Mouse (Mus musculus) neural tube, embryonic 10.5 days (tissue): ENCODE data around the gene Csnk1e.
A peak's percentile ranks its signal among the peaks of the same experiment; 100 is the strongest.
"Not testable (repeated sequence)": the region's sequence is repeated elsewhere in the genome, so short reads cannot be mapped to it uniquely, and the experiment has no call there.

Experiments used
- DNase-seq: peaks from one replicate; pipeline ENCODE4 v3.0.0-alpha.2; 2017; ENCODE audit warnings: low spot score; ENCODE audit errors: extremely low spot score

Csnk1e gene

DNA sequence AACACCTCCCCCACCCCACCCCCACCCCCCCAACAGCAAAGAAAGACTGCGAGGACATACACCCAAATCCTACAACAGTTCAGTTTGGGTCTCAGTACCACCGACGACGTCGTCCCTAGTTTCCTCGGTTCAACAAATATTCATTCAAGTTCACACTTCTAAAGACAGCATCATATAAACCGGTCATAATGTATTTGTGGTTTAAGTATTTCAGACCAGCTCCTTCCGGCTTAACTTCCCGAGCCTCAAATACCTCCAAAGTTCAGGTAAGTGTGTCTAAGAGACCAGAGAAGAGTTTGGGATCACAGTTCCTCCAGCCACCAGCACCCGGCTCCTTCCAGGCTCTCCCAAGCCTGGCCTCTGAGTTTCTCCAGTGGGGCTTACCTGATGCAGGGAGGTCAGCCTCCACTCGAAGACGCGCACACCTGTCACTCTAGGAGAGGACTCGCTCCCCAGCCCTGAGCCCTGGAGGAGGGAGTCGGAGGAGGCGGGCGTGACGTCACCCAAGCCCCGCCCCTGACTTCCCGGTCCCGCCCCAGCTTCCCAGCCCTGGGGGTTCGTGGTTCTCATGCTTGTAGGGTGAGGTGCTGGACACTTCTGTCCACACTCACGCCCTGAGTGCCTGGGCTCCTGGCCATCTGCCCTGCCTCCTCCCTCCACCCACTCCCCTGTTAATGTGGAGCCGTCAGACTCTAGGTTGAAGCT, at the start of gene Csnk1e:
Gene Csnk1e (minus strand): TSS at position 461 of the 705 bp plus-strand sequence.
- peak; percentile 66 for DNase-seq

DNA sequence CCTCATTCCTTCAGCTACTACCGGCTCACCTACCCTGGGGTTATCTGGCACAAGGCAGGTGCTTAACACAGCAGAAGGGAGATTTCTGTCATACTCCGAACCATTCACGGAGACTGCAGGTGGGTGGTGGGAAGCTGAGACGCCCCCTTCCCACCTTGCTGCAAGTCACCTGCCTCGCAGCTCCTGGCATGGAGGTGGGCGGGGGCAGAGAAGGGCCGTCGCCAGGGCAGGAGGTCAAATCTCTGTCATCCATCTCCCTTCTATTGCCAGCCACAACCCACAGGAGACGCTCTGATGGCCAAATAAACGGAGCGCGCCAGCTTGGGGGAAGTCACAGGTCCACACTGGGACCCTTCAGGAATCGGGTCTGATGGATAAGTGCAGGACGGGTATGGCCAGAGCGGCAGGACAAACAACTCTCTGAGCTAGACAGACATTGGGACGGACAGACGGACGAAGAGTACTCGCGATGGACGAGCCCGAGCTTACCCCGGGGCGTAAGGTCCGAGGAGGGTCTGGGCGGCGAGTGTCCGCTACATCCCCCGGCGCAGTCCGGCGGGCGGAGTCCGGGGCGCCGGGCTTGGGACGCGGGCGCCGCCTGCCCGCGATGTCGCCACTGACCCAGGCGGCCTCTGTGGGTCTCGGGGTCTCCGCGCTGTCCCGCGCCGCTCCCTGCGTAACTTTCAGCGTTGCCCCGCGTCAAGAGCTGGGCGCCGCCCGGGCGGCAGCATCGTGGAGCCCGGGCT, 49.5 kb upstream of the Csnk1e start, which contains the start of gene Kcnj4:
Gene Kcnj4 (minus strand): TSS at position 535 of the 746 bp plus-strand sequence.
- peak; percentile 57 for DNase-seq

DNA sequence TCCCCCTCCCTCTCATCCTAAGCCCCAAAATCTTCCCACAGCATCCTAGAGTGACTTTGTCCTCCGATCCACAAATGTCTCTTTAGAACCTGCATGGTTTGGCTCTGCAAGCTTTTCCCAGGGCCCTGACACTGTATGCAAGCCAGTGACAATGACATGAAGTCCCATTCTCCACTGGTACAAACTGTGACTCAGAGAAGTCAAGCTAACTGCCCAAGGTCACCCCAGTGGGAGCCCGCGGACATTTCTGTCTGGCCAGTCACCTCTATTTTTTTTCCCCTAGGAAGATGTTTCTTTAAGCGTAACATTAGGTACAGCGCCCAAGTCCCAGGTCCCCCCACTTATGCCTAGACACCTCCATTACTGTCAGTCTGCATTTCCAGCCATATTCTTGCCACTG, 48.1 kb upstream of the Csnk1e start:
- DNase-seq, result no peak

DNA sequence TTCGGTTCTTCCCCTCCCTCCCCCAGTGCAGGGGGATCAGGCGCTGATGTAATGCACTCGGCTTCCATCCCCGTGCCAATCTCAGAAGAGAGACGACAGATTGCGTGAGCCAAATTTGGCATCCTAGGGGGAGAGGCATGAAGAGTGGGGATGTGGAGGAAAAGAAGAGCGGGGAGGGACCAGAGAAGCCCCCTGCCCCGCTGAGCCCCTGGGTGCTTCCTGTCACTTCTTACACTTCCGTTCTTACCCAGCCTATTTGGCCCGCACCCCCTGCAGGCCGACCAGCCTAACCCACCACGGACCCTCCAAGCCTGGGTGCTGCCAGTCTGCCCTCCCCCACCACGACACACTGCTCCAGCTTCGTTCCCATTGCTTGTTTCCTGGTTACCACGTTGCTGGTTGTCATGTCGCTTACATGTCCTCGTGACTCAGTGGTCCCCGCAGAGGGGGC, 47.5 kb upstream of the Csnk1e start:
- DNase-seq, result no peak

DNA sequence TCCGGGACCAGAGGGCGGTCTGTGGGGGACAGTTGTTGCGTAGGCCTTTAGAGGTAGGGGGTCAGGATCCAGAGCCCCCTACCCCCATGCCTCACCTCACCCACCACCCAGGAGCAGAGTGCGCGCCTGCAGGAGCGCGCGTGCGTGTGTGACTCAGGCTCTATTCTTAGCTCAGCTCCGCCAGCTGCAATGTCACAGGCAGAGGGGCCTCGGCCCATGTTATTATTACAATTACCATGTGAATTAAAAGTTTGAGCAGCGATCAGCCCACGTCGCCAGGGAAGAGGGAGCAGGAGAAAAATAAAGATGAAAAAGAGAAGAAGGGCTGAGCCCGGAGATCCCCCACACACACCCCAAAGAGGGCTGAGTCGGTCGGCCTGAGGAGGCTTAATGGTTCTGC, 44.7 kb upstream of the Csnk1e start:
- no peak for DNase-seq

DNA sequence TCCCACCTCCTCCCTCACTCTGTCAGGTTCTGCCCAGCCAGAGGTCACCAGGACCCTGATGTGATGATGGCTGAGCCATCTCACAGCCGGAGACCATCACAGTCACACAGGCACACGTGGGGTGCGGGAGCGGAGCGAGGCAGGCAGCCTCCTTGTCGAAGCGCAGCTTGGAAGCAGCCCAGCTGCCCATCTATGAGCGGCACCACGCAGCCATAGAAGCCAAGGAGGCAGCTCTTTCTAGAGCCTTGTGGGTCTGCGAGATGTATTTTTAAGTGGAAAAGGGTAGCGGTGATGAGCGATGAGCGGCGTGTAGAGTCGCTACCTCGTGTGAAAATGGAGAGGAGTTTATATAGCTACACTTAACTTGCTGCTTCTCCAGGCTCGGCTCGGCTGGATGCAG, 38.2 kb upstream of the Csnk1e start:
- DNase-seq, result no peak

DNA sequence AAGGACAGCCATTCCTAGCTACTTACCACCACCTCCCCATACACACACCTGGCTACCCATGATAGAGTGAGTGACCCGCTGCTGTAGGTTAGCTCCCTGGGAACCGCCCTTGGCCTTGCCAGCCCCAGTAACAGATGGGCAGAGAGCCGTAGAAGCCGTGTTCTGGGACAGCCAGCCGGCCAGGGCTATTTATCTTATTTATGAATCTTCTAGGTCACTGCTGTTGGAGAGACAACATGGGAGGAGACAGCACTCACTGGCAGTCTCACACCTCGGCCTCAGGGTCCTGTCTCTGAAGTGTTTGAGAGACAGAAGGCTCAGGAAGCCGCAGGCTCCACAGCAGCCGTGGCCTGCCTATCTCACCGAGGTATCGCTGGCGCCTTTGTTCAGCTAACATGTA, 34.1 kb upstream of the Csnk1e start:
- no peak for DNase-seq

DNA sequence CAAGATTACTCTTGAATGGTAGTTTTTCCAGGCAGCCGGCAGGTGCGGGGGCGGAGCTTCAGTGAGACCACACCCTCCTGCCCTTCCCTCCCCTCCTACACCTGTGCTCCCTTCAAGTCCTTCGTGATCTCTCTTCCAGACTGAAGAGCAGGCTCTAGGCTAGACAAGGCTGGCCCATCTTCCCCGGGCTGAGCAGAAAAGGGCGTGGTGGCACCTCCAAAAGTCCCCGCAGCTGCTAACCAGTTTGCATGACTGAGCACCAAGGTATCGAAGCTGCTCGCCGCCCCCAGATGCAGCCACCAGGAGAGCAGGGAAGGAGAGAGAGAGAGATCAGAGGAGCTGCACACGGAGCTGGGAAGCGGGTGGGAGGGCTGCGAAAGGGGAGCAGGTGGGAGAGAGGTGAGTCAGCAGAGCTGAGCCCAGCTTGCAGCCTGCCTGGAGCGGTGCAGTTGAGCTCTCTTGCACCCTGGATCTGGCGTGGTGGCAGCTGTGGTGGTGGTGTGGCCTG, 25.9 kb upstream of the Csnk1e start:
- no peak for DNase-seq

DNA sequence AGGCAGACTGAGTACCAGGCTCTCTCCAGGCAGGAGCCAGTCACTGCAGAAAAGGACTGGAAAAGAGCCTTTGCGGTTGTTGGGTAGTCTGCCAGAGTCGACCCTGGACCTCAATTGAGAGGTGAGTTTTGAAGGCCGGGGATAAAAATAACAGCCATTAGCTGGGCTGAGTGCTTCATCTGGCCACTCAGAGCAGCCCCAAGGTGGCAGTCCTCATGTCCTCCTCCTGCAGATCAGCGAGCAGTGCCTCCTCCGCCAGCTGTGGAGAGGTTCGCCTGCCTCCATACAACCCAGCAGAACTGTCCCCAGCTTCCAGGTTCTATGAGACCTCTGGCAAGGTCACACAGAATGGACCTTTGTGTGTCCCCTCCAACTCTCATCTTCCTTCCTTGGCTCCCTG, 21.9 kb upstream of the Csnk1e start:
- no peak for DNase-seq

DNA sequence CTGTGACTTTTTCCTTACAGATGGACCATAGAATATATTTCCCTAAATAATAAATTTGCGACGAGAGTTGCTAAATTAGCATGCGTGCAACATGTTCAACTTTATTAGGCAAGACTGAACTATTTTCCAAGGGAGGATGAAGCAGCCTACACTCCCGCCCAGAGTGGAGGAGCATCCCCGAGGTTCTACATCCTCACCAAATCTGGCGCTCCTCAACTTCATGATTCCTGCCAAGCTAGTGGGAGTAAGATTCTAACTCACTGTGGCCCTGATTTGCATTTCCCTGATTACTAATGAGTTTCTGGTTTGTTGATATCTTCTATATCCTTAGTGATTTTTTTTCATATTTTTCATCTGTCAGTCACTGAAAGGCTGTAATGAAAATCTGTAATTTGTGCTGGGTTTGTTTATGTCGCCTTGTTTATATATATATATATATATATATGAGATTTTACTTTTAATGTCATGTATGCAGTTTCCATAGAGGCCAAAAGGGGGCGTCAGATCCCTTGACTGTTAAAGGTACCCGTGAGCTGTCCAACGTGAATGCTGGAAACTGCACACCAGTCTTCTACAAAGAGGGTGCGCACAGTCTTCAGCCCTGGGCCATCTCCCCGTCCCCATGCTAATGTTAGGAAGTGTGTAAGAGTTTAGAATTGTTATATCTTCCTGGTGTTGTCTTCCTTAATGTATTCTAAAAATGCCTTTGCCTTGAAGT, 18.4 kb upstream of the Csnk1e start:
- no peak for DNase-seq

DNA sequence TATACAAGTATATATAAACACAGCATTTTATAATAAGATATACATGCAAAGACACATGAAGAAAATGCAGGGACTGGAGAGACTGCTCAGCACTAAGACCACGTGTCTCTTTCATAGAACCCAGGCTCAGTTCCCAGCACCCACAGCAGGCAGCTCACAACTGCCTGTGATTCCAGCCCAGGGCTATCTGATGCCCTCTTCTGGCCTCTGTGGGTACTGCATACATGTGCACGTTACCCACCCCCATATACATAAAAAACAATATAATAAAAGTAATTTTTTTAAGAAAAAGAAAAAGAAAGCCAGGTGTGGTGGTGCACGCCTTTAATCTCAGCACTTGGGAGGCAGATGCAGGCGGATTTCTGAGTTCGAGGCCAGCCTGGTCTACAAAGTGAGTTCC, 17.7 kb upstream of the Csnk1e start:
- no peak for DNase-seq

DNA sequence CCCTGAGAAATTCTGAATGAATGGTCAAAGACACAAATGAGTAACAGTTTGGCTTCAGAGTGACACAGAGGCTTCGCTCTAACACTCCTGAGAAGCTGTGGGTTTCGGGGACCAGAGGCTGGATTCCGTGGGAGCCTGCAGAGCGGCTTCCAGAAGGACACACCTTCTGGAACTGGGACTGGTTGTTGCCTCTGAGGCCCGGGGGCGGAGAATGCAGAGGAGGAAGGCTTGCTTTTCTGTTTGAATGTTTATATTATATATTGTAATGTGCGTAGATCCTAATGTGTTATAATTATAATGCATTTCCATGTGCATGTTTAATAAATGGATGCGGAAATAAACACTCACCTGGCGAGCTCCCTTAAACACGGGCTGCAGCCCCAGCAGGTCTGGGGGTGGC, 15.7 kb upstream of the Csnk1e start:
- no peak for DNase-seq

DNA sequence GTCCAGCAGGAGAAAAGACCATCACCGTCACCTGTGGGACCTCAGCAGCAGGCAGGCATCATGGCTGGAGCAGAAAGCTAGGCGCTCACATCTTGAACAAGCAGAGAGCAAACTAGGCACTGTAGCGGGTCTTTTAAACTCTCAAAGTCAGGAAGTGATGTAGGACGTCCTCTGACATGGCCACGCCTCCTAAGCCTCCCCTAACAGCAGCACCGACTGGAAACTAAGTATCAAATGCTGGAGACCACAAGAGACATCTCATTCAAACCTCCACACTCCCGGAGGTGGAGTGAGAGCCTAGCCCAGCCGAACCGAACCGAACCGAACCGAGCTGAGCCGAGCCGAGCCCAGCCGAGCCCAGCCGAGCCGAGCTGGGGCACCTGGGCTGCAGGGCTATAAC, 15.2 kb upstream of the Csnk1e start:
- DNase-seq, result no peak

DNA sequence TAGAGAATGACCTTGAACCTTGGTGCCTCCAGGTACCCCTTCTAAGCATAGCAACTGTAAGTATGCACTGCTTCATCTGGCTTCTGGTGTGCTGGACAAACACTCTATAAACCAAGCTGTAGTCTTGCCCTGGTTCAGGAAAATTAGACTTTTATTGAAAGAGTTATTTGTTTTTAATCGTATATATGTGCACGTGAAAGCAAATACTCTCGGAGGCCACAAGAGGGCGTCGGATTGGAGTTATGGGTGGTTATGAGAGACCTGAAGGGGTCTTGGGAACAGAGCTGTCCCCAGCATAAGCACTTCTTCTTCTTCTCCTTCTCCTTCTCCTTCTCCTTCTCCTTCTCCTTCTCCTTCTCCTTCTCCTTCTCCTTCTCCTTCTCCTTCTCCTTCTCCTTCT, 14.2 kb upstream of the Csnk1e start:
- no peak for DNase-seq

DNA sequence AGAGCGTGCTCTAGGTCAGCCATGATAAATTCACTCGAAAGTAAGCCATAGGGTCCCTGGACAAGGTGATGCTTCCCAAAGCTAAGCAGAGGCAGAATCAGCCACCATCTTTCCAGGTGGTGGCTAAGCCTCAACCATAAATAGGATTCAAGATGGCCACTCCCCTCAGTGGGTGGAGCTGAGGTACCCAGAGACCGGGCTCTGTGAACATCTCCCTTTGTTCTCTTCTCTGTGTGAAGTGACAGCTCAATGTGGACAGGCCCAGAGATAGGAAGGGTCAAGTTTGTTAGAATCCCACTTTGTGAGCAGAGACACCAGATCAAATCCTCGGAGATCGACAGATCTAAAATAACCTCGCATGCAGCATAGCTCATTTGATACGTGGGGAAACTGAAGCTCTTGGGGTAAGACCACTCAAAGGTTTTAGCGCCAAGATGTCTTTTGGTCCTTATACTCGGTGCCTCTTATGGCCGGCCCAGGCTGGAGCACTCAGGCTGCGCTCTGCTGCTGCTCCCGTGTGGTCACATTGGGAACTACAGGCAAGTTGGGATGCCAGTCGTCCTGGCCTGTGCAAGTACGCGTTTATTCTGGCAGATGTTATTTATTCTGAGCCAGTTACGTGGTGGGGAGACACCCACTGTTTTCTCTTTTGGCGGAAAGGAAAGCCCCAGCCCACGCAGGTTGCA, 11.4 kb upstream of the Csnk1e start:
- peak; percentile 87 for DNase-seq

DNA sequence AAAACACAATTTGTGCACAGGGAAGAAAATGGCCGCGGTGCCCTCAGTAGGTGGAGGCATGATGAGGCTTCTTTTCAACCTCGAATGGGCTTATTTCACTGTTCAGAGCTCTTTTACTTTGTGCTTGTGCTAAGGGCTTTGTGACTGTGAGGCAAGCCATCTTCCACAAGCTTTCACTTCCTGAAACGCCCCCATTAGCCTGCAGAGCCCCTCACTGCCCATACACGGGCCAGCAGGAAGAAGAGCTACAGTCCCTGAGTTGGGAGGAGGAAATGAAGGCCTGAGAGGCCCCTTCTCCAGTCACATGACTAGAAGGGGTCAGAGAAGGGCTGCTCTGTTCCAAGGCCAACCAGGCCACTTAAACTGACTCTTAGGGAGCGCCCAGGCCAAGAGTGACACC, 1.2 kb upstream of the Csnk1e start:
- no peak for DNase-seq

DNA sequence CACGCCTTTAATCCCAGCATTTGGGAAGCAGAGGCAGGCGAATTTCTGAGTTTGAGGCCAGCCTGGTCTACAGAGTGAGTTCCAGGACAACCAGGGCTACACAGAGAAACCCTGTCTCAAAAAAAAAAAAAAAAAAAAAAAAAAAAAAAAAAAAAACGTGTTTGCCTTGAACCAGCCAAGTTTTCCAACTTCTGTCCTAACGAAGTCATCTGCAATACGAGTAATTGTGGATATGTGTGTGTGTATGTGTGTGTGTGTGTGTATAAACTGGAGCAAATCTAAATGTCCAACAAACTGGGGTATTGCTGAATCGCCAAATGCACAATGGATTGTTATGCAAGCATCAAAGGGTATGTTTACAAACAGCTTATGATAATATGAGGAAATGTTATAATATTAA, 738 bp upstream of the Csnk1e start:
- DNase-seq, result not testable (repeated sequence)

DNA sequence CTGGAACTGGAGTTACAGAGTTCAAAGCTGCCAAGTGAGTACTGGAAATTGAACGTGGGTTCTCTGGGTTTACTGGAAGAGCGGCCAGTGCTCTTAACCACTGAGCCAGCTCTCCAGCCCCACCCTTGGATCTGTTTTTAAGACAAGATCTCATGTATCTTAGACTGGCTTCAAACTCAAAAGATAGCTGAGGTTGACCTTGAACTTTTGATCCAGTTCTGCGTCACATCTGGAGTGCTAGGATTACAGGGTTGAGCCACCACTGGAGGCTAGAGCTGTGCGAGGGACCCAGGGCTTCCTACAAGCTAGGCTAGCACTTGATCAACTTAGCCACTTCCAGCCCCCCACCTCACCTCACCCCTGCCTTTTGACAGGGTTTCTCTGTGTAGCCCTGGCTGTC, 1.5 kb downstream of the Csnk1e start:
- DNase-seq, result no peak

DNA sequence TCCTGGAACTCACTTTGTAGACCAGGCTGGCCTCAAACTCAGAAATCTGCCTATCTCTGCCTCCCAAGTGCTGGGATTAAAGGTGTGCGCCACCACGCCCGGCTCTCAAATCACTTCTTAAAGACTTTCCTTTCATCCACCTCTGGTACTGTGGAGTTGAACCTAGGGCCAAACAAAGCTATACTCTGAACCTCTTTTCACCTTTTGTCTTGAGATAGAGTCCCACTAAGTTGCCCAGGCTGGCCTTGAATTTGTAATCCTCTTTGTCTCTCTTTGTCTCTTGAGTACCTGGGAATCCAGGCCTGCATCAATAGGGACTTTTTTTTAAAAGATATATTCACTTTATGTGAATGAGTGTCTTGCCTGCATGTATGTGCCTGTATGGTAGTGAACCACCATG, 7.3 kb downstream of the Csnk1e start:
- no peak for DNase-seq

DNA sequence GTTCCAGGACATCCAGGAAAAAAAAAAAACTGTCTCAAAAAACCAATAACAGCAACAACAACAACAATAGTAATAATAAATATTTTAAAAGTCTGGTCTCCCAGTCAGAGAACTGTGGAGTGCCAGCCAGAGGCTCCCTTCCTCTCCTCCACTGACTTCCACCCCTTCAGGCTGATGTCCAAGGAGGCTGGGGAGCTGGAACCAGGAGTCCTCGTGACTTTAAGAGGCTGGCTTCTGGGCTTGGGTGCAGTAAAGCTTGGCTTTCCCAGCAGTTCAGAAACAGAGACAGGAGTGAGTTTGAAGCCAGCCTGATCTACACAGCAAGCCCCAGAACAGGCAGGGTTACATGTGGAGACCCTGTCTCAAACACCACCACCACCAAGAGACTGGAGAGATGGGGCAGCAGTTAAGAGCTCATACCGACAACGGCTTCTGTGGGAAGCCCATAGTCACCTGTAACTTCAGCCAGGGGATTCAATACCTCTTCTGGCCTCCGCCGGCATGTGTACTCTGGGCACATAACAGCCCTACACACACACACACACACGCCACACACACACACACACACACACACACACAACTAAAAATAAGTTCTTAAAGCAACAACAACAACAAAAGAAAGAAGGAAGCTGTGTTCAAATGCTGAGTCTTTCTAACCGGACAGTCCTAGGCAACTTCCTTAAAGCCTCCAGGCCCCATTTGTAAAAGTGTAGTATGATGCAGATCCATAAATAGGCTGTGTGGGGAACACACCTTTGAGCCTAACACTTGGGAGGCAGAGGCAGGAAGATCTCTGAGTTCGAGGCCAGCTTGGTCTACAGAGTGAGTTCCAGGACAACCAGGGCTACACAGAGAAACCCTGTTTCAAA, 9.3 kb downstream of the Csnk1e start:
- DNase-seq, result no peak
